Mouse (Mus musculus): ENCODE data around the gene Dennd6a.
"Not testable (repeated sequence)": the region's sequence is repeated elsewhere in the genome, so short reads cannot be mapped to it uniquely, and the experiment has no call there.

The Dennd6a gene

DNA sequence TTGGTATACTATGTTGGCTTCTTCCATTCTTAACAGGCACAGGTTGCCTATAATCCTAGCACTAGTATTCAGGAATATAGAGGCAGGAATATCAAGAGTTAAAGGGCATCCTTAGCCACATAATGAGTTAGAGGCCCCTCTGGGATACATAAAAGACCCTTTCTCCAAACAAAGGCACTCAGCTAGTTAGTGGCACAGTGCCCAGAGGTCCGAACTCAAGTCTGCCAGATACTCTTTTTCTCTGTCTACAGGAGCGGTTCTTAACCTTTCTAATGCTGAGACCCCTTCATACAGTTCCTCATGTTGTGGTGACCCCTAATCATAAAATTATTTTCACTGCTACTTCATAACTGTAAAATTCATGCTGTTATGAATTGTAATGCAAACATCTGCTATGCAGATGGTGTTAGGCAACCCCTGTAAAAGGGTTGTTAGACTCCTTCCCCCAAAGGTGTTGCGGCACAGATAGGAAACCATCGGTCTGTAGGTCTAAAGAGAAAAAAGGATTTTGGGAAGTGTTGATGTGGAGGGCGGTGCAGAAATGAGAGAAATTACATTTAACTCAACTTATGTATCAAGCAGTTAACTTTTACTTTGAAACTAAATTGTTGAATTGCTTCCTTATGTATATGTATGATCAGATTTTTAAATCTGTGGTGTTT lies 72.5 kb downstream of the Dennd6a start:
- no peak for DNase-seq

DNA sequence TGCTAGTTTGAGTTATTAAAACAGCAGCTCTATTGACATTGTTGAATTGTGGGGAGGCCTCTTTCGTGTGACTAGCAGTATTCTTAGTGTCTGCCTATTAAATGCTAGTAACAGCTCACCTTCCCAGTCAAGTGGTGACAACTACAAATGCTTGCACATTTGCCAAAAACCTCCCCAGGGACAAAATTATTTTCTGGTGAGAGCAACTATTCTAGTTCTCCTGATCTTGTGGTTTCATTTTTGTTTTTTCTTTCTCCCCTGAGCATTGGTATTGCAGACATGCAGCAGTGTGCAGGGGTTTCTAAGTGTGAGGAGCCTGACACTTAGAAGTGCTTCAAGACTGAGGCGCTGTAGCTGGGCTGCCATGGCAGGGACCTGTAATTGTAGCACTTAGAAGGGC lies 74.2 kb downstream of the Dennd6a start:
- no peak for DNase-seq

DNA sequence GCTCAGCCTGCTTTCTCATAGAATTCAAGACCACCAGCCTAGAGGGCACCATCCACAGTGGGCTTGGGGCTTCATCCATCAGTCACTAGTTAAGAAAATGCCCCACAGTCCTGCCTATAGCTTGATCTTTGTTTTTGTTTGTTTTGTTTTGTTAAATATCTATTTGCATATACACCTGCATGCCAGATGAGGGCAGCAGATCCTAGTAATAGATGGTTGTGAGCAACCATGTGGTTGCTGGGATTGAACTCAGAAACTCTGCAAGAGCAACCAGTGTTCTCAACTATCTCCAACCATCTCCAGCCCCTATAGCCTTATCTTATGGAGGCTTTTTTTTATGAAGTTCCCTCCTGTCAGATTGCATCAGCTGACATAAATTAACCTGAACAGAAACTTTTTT lies 78.2 kb downstream of the Dennd6a start:
- DNase-seq = no peak

- no peak for DNase-seq
Measured at GRCm38 (mm10) chr14:26658178-26658577, 84.5 kb downstream of the Dennd6a start.

- DNase-seq = no peak
Measured at GRCm38 (mm10) chr14:26660233-26660632, 86.6 kb downstream of the Dennd6a start.

DNA sequence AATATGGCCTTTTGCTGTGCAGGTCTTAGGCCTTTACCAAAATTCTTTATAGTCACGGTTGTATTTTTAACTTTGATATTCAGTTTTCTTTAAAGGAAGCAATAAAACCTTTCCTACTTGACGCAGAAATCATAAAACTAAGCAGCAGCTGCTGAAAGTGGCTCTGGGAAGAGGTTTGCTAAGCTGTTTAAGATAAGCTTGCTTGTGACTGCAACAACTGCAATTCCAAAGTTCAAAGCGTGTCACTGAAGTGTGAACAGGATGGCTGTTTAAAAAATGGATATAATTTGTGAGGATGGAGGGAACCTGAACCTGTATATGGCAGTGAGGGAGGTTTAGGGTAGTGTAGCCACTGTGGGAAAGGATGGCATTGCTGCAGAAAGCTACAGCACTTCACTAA lies 88.4 kb downstream of the Dennd6a start:
- no peak for DNase-seq

DNA sequence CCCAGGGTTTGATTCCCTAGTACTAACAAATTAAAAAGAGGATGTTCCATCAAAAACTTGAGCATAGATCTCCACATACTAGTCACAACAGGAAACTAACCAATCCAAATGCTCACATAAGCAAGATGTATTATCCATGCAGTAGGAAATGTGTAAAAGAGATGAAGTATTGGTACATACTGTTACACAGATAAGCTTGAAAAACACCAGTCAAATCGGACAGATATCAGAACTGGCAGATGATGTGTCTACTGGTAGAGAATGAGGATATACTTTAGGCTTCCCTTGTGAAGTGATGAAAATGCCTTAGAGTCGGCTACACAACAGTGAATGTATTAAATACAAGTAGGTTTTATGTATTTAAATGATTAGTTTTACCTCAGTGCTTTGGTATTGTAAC lies 88.8 kb downstream of the Dennd6a start:
- no peak for DNase-seq

DNA sequence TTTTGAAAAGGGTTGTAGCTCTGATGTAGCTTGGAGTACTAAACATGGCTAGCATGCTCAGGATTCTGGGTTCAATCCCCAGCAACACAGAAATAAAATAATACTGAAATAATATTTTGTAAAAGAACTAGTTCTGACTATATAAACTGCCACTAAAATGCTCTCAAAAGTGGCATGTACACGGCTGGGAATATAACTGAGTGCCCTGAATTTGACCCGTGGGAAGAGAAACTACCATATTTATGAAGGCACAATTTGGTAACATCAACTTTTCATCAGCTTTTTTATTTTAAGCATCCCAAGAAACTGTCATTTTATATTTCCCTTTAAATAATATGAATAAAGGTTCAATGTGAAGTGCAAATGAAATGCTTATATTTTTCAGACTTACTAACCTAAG lies 90.2 kb downstream of the Dennd6a start:
- no peak for DNase-seq

DNA sequence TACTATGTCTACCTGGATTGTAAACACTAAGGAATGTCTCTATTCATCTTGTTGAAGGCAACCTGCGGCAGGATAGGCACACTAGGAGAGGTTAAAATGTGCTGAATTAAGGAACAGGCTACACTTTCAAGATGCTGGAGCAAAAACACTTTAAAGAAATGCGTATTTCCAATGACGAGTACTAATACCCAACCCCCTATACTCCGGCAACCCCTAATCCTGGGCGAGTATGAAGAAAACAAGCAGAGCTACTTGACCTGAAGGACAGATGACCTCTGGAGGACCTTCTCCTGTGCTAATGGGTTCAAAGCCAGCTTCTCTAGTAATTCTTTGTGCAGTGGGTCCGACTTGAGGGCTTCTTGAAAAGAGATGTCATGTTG lies 94.3 kb downstream of the Dennd6a start:
- no peak for DNase-seq

DNA sequence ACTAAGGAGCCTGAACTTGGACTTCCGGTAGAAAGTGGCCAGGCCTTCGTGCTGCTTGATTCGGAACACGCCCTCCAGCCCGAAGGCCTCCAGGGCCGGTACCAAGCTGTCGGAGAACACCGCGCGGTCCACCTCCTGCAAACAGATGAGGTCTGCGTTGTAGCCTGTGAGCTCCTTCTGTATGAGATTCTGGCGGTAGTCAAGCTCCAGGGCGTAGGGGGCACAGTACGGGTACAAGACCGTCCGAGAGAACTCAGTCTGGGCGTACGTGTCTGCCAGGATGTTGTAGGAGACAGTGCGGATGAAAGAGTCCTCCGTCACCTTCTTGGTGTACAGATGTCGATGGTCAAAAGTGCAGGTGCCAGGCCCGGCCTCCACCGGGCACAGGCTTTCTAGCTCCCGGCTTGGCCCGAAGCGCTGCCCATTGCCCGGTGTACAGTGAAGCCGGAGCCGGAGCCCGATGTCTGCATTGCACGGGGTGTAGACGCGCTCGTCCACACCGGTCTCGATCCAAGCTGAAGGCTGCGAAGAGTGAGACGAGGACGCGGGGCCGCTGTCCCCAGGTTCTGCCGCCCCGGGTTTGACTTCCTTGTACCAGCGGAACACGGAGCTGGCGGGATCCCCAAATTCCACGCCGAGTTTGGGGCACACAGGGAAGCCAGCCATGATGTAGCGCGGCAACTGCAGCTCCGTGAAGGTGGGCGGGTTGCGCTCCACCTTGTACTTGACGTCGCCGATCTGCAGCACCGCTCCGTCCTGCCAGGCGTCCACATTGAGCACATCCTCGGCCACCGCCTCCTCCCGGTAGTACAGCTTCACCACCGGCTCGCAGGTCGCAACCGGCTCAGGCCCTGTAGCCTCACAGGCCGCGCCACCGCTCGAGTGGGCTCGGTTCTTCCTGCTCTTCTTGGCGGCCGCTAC lies 95.0 kb downstream of the Dennd6a start:
- peak; percentile 24 for DNase-seq

- DNase-seq = peak; percentile 94
Measured at GRCm38 (mm10) chr14:26669292-26670073, 95.8 kb downstream of the Dennd6a start, which contains the start of gene Pde12. TSS of gene Pde12 (minus strand) at chr14:26669883.

GRCm38 (mm10) chr14:26670964-26671363 lies 97.3 kb downstream of the Dennd6a start:
- no peak for DNase-seq

DNA sequence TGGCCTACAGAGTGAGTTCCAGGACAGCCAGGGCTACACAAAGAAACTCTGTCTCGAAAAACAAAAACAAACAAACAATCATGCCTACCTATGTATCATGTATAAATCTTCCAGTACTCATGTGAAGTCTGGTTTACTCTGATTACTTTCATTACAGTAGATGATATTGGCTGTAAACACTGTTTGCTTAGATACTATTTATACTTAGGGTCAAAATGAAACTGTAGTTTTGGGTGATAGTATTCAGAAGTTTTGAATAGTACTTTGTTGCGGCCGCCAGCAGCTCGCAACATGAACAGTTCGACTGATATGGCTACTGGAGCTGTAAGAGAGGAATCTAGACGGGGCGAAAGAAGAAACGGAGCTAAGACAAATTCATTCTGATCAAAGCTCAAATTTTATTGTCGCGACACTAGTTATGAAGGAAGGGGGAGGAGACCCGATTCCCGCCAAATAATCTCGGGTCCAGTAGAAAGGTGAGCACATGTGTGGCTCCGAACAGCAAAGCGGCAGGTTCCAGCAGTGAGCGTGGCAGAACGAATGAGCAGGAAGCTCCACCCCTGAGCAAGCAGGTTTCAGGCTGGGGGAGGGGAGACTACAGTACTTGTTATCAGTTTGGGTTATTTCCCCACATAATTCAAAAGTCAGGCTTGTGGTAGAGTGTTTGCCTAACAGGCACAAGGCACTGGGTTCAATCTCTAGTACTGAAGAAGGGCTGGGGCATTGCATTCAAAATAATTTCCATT lies 98.4 kb downstream of the Dennd6a start:
- not testable (repeated sequence) for DNase-seq

DNA sequence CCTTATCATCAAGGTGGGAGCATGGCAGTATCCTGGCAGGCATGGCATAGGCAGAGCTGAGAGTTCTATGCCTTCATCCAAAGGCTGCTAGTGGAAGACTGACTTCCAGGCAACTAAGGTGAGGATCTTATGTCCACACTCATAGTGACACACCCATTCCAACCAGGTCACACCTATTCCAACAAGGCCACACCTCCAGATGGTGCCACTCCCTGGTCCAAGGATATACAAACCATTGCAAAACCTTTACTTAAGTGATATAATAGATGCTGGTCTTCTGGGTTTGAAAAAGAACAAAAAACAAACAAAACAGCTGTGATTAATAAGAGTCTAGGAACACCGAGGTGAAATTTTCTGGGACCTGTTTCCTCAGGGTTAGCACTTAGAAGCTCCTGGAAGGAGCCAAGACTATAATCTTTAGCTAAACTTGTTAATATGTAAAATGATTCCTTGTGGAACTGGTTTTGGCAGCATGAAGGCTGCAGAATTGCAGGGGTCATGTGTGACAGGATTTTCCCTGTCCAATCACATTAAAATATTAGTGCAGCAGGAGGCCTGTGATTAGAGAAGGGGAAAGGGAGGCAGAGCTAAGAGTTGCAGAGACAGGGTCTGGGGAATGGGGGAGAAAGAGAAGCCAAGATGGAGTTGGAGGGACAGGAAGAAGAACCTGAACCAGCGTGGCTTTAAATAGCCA lies 101.0 kb downstream of the Dennd6a start:
- DNase-seq = peak; percentile 66

DNA sequence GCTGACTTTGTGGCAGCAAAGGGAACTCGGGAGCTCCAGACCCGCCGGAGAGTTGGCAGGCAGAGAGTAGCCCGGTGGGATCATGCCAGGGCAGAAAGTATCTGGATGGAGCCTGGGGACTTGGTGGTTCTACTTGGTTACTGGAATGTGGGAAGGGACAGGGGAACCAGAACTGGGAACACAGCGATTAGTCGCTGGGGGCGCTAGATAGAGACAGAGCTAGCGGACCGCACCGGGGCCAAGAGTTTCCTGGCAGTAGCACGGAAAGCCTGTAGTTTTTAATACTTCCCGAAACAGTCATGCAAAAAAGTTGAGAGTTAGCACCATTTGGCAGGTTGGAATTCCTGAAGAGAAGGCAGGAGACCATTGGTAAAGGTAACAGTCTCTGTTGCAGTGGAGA lies 101.7 kb downstream of the Dennd6a start:
- DNase-seq = peak; percentile 68

GRCm38 (mm10) chr14:26675791-26676190 lies 102.1 kb downstream of the Dennd6a start:
- peak; percentile 14 for DNase-seq

Data from kidney, adult 9 months (tissue).